Mouse (Mus musculus): ENCODE measurements at regions not wholly inside any gene's neighbourhood (a gene's known extent, or its start where the extent isn't known, plus 50 kb on each side); places are given as distances from the start of the nearest gene placed in this dataset.

- no peak for DNase-seq (ENCODE audit: low spot score in 2 of 2)
Measured at GRCm38 (mm10) chr17:81180813-81181424, 116.0 kb upstream of the Thumpd2 start.

GRCm38 (mm10) chr17:81176306-81176705 is 111.4 kb upstream of the Thumpd2 start:
- DNase-seq (ENCODE audit: low spot score in 2 of 2): no peak

- DNase-seq (ENCODE audit: low spot score in 2 of 2): no peak
Measured at GRCm38 (mm10) chr17:81175877-81176276, 111.0 kb upstream of the Thumpd2 start.

- DNase-seq (ENCODE audit: low spot score in 2 of 2): no peak
Measured at GRCm38 (mm10) chr17:81172943-81173342, 108.1 kb upstream of the Thumpd2 start.

GRCm38 (mm10) chr17:81169118-81169517 is 104.2 kb upstream of the Thumpd2 start:
- no peak for DNase-seq (ENCODE audit: low spot score in 2 of 2)

- DNase-seq (ENCODE audit: low spot score in 2 of 2): peak in 1 of 2 experiments; percentile 44
Measured at GRCm38 (mm10) chr17:81150730-81151129, 85.8 kb upstream of the Thumpd2 start.

- no peak for DNase-seq (ENCODE audit: low spot score in 2 of 2)
Measured at GRCm38 (mm10) chr17:81134702-81135101, 69.8 kb upstream of the Thumpd2 start.

GRCm38 (mm10) chr17:81133227-81133626 is 68.3 kb upstream of the Thumpd2 start:
- peak in 1 of 2 experiments; percentile 9 for DNase-seq (ENCODE audit: low spot score in 2 of 2)
